Comparison of ENCODE assay signal across 8 mouse cellular contexts in genomic region chr4:98817184-98817911, GRCm38 (mm10). TPM values are rescaled to one million over a fixed set of nuclear protein-coding genes. Genes with fewer than 3 reads are reported as not detected.
DNase-seq lines count a peak whose midpoint lies in the region; ATAC-seq and TF ChIP-seq lines count a peak whose summit lies in the region.

TSS of gene Kank4 (minus strand) at chr4:98817537.

- H3K4me2 ChIP-seq in embryonic facial prominence, embryonic 15.5 days (replicated peaks), result peak within 1 kb of the TSS; percentile 89
- peak within 1 kb of the TSS; percentile 96 for H3K4me2 ChIP-seq in heart, postnatal 0 days (ENCODE audit: low read depth, low read length)
- H3K4me2 ChIP-seq in stomach, embryonic 15.5 days, result peak within 1 kb of the TSS; percentile 99

- H3K27me3 ChIP-seq in embryonic facial prominence, embryonic 15.5 days, result 0 out of 2 replicates have a peak, but pooled peaks cover 2% of the 10 kb centered on the region
- H3K27me3 ChIP-seq in heart, postnatal 0 days (ENCODE audit: control insufficient read depth, insufficient read depth, low read length), result peaks cover 36% of the 10 kb centered on the region; the same call in 1 of the 2 replicates
- no peaks in the 10 kb centered on the region for H3K27me3 ChIP-seq in stomach, embryonic 15.5 days (replicated peaks)

- DNase-seq in left cerebral cortex, postnatal 4 days, result peak; percentile 22
- no peak for DNase-seq in left cerebral cortex, adult 11 months (ENCODE audit: low spot score)
- peak; percentile 19 for DNase-seq in heart, postnatal 0 days (ENCODE audit: low spot score)
- peak; percentile 74 for DNase-seq in kidney, postnatal 14 days
- DNase-seq in lung, postnatal 36 days, result peak; percentile 68
- no peak for DNase-seq in T-cell, adult 2 months (ENCODE audit: low spot score)

- TF ChIP-seq EP300 in heart, postnatal 0 days (IDR thresholded peaks at IDR 0.05; ENCODE audit: low read depth), result no peak

- no peak for TF ChIP-seq CTCF in heart, postnatal 0 days (IDR thresholded peaks at IDR 0.05; ENCODE audit: low read depth)

- no peaks in the 10 kb centered on the region for H3K9me3 ChIP-seq in embryonic facial prominence, embryonic 15.5 days (replicated peaks)
- H3K9me3 ChIP-seq in heart, postnatal 0 days (replicated peaks; ENCODE audit: control insufficient read depth, low read length), result no peaks in the 10 kb centered on the region
- H3K9me3 ChIP-seq in stomach, embryonic 15.5 days, result no peaks in the 10 kb centered on the region

- ATAC-seq in embryonic facial prominence, embryonic 15.5 days (ENCODE audit: insufficient number of reproducible peaks, low FRiP score, low TSS enrichment, low read depth), result peak; percentile 77
- ATAC-seq in heart, postnatal 0 days (ENCODE audit: insufficient read depth, low read depth), result peak; percentile 68
- ATAC-seq in stomach, embryonic 15.5 days (ENCODE audit: insufficient read depth, low FRiP score, low read depth), result peak; percentile 70

- no peaks in the 10 kb centered on the region for H3K36me3 ChIP-seq in embryonic facial prominence, embryonic 15.5 days
- H3K36me3 ChIP-seq in heart, postnatal 0 days (replicated peaks; ENCODE audit: control insufficient read depth, insufficient read depth, low read length), result no peaks in the 10 kb centered on the region
- no peaks in the 10 kb centered on the region for H3K36me3 ChIP-seq in stomach, embryonic 15.5 days

- H3K4me1 ChIP-seq in embryonic facial prominence, embryonic 15.5 days, result peaks cover 35% of the 10 kb centered on the region
- 0 out of 2 replicates have a peak, but pooled peaks cover 5% of the 10 kb centered on the region for H3K4me1 ChIP-seq in heart, postnatal 0 days (ENCODE audit: control insufficient read depth, insufficient read depth)
- peaks cover 13% of the 10 kb centered on the region for H3K4me1 ChIP-seq in stomach, embryonic 15.5 days

- intact Hi-C loops in left cerebral cortex, postnatal 4 days (cut with DNase I), result no loop called here

- under 1% methylated on average over 72 of the region's 72 CpGs for WGBS in embryonic facial prominence, embryonic 15.5 days
- under 1% methylated on average over 65 of the region's 72 CpGs for WGBS in heart, postnatal 0 days
- under 1% methylated on average over 63 of the region's 72 CpGs for WGBS in stomach, embryonic 15.5 days

- peak within 1 kb of the TSS; percentile 80 for H3K4me3 ChIP-seq in embryonic facial prominence, embryonic 15.5 days (replicated peaks)
- peak within 1 kb of the TSS; percentile 65 for H3K4me3 ChIP-seq in heart, postnatal 0 days (ENCODE audit: low read depth, low read length)
- H3K4me3 ChIP-seq in stomach, embryonic 15.5 days (replicated peaks), result peak within 1 kb of the TSS; percentile 67

- peak within 1 kb of the TSS; percentile 73 for H3K9ac ChIP-seq in embryonic facial prominence, embryonic 15.5 days
- peak within 1 kb of the TSS; percentile 52 for H3K9ac ChIP-seq in heart, postnatal 0 days (replicated peaks; ENCODE audit: low read depth, low read length)
- H3K9ac ChIP-seq in stomach, embryonic 15.5 days, result peak within 1 kb of the TSS; percentile 56

- peak within 1 kb of the TSS; percentile 72 for H3K27ac ChIP-seq in embryonic facial prominence, embryonic 15.5 days (replicated peaks)
- H3K27ac ChIP-seq in heart, postnatal 0 days (ENCODE audit: low read depth), result no peak within 1 kb of the TSS
- peak within 1 kb of the TSS; percentile 52 for H3K27ac ChIP-seq in stomach, embryonic 15.5 days

RNA-seq across cellular contexts. Expression of gene Kank4, which starts in this region (rescaled TPM):
- total RNA-seq in left cerebral cortex, postnatal 4 days (2021), result 1 to 10 TPM; 2.0 to 2.3 TPM
- 1.7 and 2.8 TPM in 2 replicates for polyA plus RNA-seq in embryonic facial prominence, embryonic 15.5 days (2015; fragmentation: Nextera tagmentation; extraction: Ambion mirVana)
- total RNA-seq in heart, postnatal 0 days (2014; rRNA removed; ENCODE audit: low replicate concordance), result 1.1 and 3.3 TPM in 2 replicates
- polyA plus RNA-seq in heart, postnatal 0 days (2015; fragmentation: Nextera tagmentation; extraction: Ambion mirVana), result 0.22 and 0.38 TPM in 2 replicates
- polyA plus RNA-seq in stomach, embryonic 15.5 days (2015; fragmentation: Nextera tagmentation; extraction: Ambion mirVana), result 1.7 and 1.8 TPM in 2 replicates

Comparison
In these comparisons a context has a peak if more than half of its experiments do, and no peak if none do; other contexts are left out.
1. DNase-seq: peak in left cerebral cortex, postnatal 4 days (single experiment), heart, postnatal 0 days (single experiment), kidney, postnatal 14 days (single experiment) and lung, postnatal 36 days (single experiment); none in left cerebral cortex, adult 11 months (single experiment) and T-cell, adult 2 months (single experiment).
2. Peak in every context shown above with its lines, with median percentiles within 50 percentile points of each other: ATAC-seq, H3K4me2 ChIP-seq, H3K4me3 ChIP-seq and H3K9ac ChIP-seq.